Mouse (Mus musculus) adrenal gland, postnatal 4 days (tissue): ENCODE data around the gene Yif1b. TPM values are rescaled to one million over a fixed set of nuclear protein-coding genes. Genes with fewer than 3 reads are reported as not detected.
A peak's percentile ranks its signal among the peaks of the same experiment; 100 is the strongest.
"Not testable (repeated sequence)": the region's sequence is repeated elsewhere in the genome, so short reads cannot be mapped to it uniquely, and the experiment has no call there.

ENCODE experiments used
- DNase-seq, 2 experiments: peaks; one replicate each; pipeline ENCODE4 v3.0.0; 2021 to 2022; ENCODE audit warnings: low spot score in 2 of 2, mixed read lengths in 2 of 2
- long read RNA-seq, 2 experiments: library from polyadenylated mRNA; stranded (forward); transcript quantifications; one replicate each; pipeline ENCODE4 v2.0.0; 2021
- total RNA-seq, 2 experiments: library from RNA; stranded (reverse); gene quantifications; 2 replicates each; pipeline ENCODE4 v1.2.3; 2021

Yif1b gene
- 10 to 100 TPM; 48.2 to 49.7 TPM for total RNA-seq
- long read RNA-seq, experiment 1, transcript Yif1b-201 (8 exons, 1,111 nt) = minor isoform, 19 of 96 reads
- long read RNA-seq, experiment 1, transcript Yif1b-203 (8 exons, 1,126 nt) = major isoform, 46 of 96 reads
- long read RNA-seq, experiment 1, partial matches to known transcripts = 8 of 96 reads
- long read RNA-seq, experiment 1, other reads (novel, unspliced or antisense) = 22 of 96 reads
- long read RNA-seq, experiment 2, transcript Yif1b-203 (8 exons, 1,126 nt) = major isoform, 63 of 112 reads
- long read RNA-seq, experiment 2, transcript Yif1b-201 (8 exons, 1,111 nt) = minor isoform, 16 of 112 reads
- long read RNA-seq, experiment 2, partial matches to known transcripts = 3 of 112 reads
- long read RNA-seq, experiment 2, other reads (novel, unspliced or antisense) = 30 of 112 reads

- peak; percentile 93 to 94 for DNase-seq
Measured at GRCm38 (mm10) chr7:29238019-29238967, at the start of gene Yif1b. TSS of gene Yif1b (plus strand) at chr7:29238329.

GRCm38 (mm10) chr7:29194230-29194629 lies 43.9 kb upstream of the Yif1b start:
- DNase-seq = not testable (repeated sequence)

GRCm38 (mm10) chr7:29202577-29202976 lies 35.6 kb upstream of the Yif1b start:
- DNase-seq = no peak

GRCm38 (mm10) chr7:29211013-29211412 lies 27.1 kb upstream of the Yif1b start:
- peak in 1 of 2 experiments; percentile 24 for DNase-seq

GRCm38 (mm10) chr7:29211415-29212198 lies 26.5 kb upstream of the Yif1b start:
- peak; percentile 51 to 69 for DNase-seq

GRCm38 (mm10) chr7:29212199-29212765 lies 25.8 kb upstream of the Yif1b start:
- no peak for DNase-seq

GRCm38 (mm10) chr7:29212775-29213560 lies 25.2 kb upstream of the Yif1b start:
- not testable (repeated sequence) for DNase-seq

GRCm38 (mm10) chr7:29213675-29214082 lies 24.4 kb upstream of the Yif1b start, which contains the start of gene Catsperg1:
TSS of gene Catsperg1 (minus strand) at chr7:29214035.
- no peak for DNase-seq

- no peak for DNase-seq
Measured at GRCm38 (mm10) chr7:29214236-29214635, 23.9 kb upstream of the Yif1b start.

- DNase-seq = no peak
Measured at GRCm38 (mm10) chr7:29214846-29215245, 23.3 kb upstream of the Yif1b start.

- DNase-seq = no peak
Measured at GRCm38 (mm10) chr7:29224756-29225394, 13.3 kb upstream of the Yif1b start.

GRCm38 (mm10) chr7:29225520-29225919 lies 12.6 kb upstream of the Yif1b start:
- no peak for DNase-seq

GRCm38 (mm10) chr7:29228202-29228601 lies 9.9 kb upstream of the Yif1b start:
- DNase-seq = no peak

- DNase-seq = no peak
Measured at GRCm38 (mm10) chr7:29230560-29230959, 7.6 kb upstream of the Yif1b start.

- DNase-seq = no peak
Measured at GRCm38 (mm10) chr7:29231517-29231916, 6.6 kb upstream of the Yif1b start.

GRCm38 (mm10) chr7:29232247-29233013 lies 5.7 kb upstream of the Yif1b start, which contains the start of gene Kcnk6:
TSS of gene Kcnk6 (minus strand) at chr7:29232515.
- DNase-seq = no peak

GRCm38 (mm10) chr7:29233745-29234144 lies 4.4 kb upstream of the Yif1b start:
- DNase-seq = no peak

GRCm38 (mm10) chr7:29234661-29235060 lies 3.5 kb upstream of the Yif1b start:
- no peak for DNase-seq
